ENCODE assay signal across 8 mouse cellular contexts in genomic region chr1:89580031-89580998, GRCm38 (mm10).
A peak's percentile ranks its signal among the peaks of the same experiment; 100 is the strongest.
DNase-seq lines count a peak whose midpoint lies in the region; ATAC-seq and TF ChIP-seq lines count a peak whose summit lies in the region.

No protein-coding gene starts in this region.

- TF ChIP-seq CTCF in cerebellum, adult 2 months (IDR thresholded peaks at IDR 0.05; ENCODE audit: borderline replicate concordance, insufficient read depth, low read depth, low read length), result no peak

- peak; percentile 89 for DNase-seq in Muller cell, postnatal 12 days (ENCODE audit: inconsistent ontology term)
- peak; percentile 90 to 91 for DNase-seq in cerebellum, adult 2 months
- DNase-seq in heart, postnatal 4 days, result peak; percentile 85
- DNase-seq in layer of hippocampus, postnatal 14 days (ENCODE audit: low spot score in 2 of 2), result peak; percentile 67 to 76
- DNase-seq in retina, embryonic 14.5 days (ENCODE audit: low spot score), result peak; percentile 86
- peak; percentile 73 to 79 for DNase-seq in urinary bladder, postnatal 4 days (ENCODE audit: low spot score in 2 of 2)

- peak overlapping the region; percentile 66 for H3K9ac ChIP-seq in lung, embryonic 16.5 days (ENCODE audit: low read length)

- peak; percentile 47 for ATAC-seq in frontal cortex, adult (ENCODE audit: low TSS enrichment)
- ATAC-seq in lung, embryonic 16.5 days (ENCODE audit: low read depth), result peak; percentile 75

- peak overlapping the region; percentile 48 for H3K27ac ChIP-seq in cerebellum, adult 2 months (ENCODE audit: insufficient read depth, low read length)
- peak overlapping the region; percentile 47; the same call in 1 of the 2 replicates for H3K27ac ChIP-seq in lung, embryonic 16.5 days (ENCODE audit: low read length)

- H3K4me2 ChIP-seq in lung, embryonic 16.5 days (ENCODE audit: low read depth, low read length), result peak overlapping the region; percentile 100

- no peaks in the 10 kb centered on the region for H3K36me3 ChIP-seq in lung, embryonic 16.5 days (ENCODE audit: control insufficient read depth, insufficient read depth, low read length)

- under 1% methylated on average over 139 of the region's 146 CpGs for WGBS in cerebellum, adult 2 months
- 0% methylated on average over 64 of the region's 146 CpGs for WGBS in lung, embryonic 16.5 days

- no peaks in the 10 kb centered on the region for H3K9me3 ChIP-seq in lung, embryonic 16.5 days (ENCODE audit: control insufficient read depth, low read length)

- H3K4me3 ChIP-seq in cerebellum, adult 2 months (replicated peaks; ENCODE audit: insufficient read depth, low read depth, low read length), result peak overlapping the region; percentile 53
- H3K4me3 ChIP-seq in lung, embryonic 16.5 days (ENCODE audit: low read length), result peak overlapping the region; percentile 66

- no peaks in the 10 kb centered on the region for H3K27me3 ChIP-seq in cerebellum, adult 2 months (ENCODE audit: control insufficient read depth, insufficient read depth, low read length)
- H3K27me3 ChIP-seq in lung, embryonic 16.5 days (ENCODE audit: control insufficient read depth, insufficient read depth, low read depth, low read length), result peaks cover 14% of the 10 kb centered on the region

- TF ChIP-seq POLR2A in cerebellum, adult 2 months (IDR thresholded peaks at IDR 0.05; ENCODE audit: borderline replicate concordance, insufficient read depth, low read length), result no peak

- peaks cover 29% of the 10 kb centered on the region for H3K4me1 ChIP-seq in cerebellum, adult 2 months (ENCODE audit: control insufficient read depth, insufficient read depth, low read length)
- H3K4me1 ChIP-seq in lung, embryonic 16.5 days (replicated peaks; ENCODE audit: control insufficient read depth, insufficient read depth, low read length), result peaks cover 29% of the 10 kb centered on the region

Comparison
In these comparisons a context has a peak if more than half of its experiments do, and no peak if none do; other contexts are left out.
1. Peak in every context shown above with its lines: DNase-seq, ATAC-seq, H3K4me3 ChIP-seq and H3K27ac ChIP-seq.